Comparison of ENCODE assay signal across 28 mouse cellular contexts in the genomic region with DNA sequence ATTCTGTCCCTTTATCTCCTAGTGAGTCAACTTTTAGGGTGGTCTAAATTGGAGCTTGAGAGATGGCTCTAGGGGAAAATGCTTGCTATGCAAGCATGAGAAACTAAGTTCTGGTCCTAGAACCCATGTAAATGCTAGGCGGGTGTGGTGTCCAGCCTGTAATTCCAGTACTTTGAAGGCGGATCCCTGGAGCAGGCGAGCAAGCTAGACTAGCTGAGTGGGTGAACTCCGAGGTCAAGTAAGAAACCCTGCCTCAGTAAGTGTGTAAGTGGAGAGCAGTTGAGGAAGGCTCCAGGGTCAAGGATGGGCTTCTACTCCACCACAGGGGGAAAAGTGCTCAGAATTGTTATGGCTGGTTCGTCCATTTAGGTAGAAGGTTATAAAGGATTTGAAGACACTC. TPM values are rescaled to one million over a fixed set of nuclear protein-coding genes. Genes with fewer than 3 reads are reported as not detected.
DNase-seq lines count a peak whose midpoint lies in the region; ATAC-seq and TF ChIP-seq lines count a peak whose summit lies in the region.
"Had no signal": no experiment of that assay in that cellular context is flagged by ENCODE, and none has a peak within 500 bp of the region (broad histone marks: within the 10 kb centered on the region; RNA-seq: fewer than 3 reads in every experiment).

No protein-coding gene starts in this region.

- no peak for TF ChIP-seq POLR2A in limb, embryonic 14.5 days (IDR thresholded peaks at IDR 0.05; ENCODE audit: borderline replicate concordance, extremely low read depth, insufficient read depth, insufficient read length)
- no peak for TF ChIP-seq POLR2A in ES-Bruce4 (IDR thresholded peaks at IDR 0.05; ENCODE audit: insufficient read depth, low read length)

- no peaks in the 10 kb centered on the region for H3K36me3 ChIP-seq in limb, embryonic 14.5 days (ENCODE audit: control insufficient read depth, insufficient read depth, low read length)
- H3K36me3 ChIP-seq in limb, embryonic 10.5 days: no peaks in the 10 kb centered on the region
- peaks cover 14% of the 10 kb centered on the region for H3K36me3 ChIP-seq in ES-Bruce4 (ENCODE audit: control insufficient read depth, insufficient read depth, low read length, poor library complexity, severe bottlenecking)
- H3K36me3 ChIP-seq in stomach, embryonic 16.5 days (ENCODE audit: control insufficient read depth, insufficient read depth, low read length): no peaks in the 10 kb centered on the region
- H3K36me3 ChIP-seq: hindbrain, embryonic 13.5 days; kidney, embryonic 15.5 days; midbrain, embryonic 12.5 days; neural tube, embryonic 15.5 days had no signal

- no peak for DNase-seq in limb, embryonic 14.5 days (ENCODE audit: low spot score)
- DNase-seq in limb, embryonic 10.5 days (ENCODE audit: low spot score): no peak
- DNase-seq in R1 (ENCODE audit: low read depth, low spot score): peak; percentile 89
- DNase-seq in gastrocnemius, adult 8-10 months (ENCODE audit: low spot score in 2 of 2): no peak
- DNase-seq: adrenal gland, adult 2 months; B cell, adult 2 months; cerebellum, adult 11 months; cerebellum, postnatal 10 days; forebrain, postnatal 0 days; gastrocnemius, postnatal 36 days; heart, postnatal 10 days; kidney, adult 11 months; kidney, postnatal 36 days; thymus, postnatal 14 days had no signal

- peaks cover 16% of the 10 kb centered on the region for H3K4me1 ChIP-seq in limb, embryonic 14.5 days (ENCODE audit: control insufficient read depth, insufficient read depth, low read length)
- peaks cover 11% of the 10 kb centered on the region for H3K4me1 ChIP-seq in limb, embryonic 10.5 days
- peaks cover 5% of the 10 kb centered on the region for H3K4me1 ChIP-seq in ES-Bruce4 (ENCODE audit: control insufficient read depth, insufficient read depth, low read length)
- H3K4me1 ChIP-seq in stomach, embryonic 16.5 days (ENCODE audit: control insufficient read depth, insufficient read depth, low read length): peaks cover 26% of the 10 kb centered on the region

- H3K4me3 ChIP-seq in limb, embryonic 14.5 days (replicated peaks; ENCODE audit: low read length): no peak overlapping the region
- H3K4me3 ChIP-seq in limb, embryonic 10.5 days: no peak overlapping the region
- H3K4me3 ChIP-seq in ES-Bruce4 (ENCODE audit: low read depth, low read length): peak overlapping the region; percentile 17
- no peak overlapping the region for H3K4me3 ChIP-seq in stomach, embryonic 16.5 days (replicated peaks; ENCODE audit: low read length)
- H3K4me3 ChIP-seq: hindbrain, embryonic 13.5 days; kidney, embryonic 15.5 days; midbrain, embryonic 12.5 days; neural tube, embryonic 15.5 days had no signal

- 0 out of 2 replicates have a peak, but pooled peaks have one; percentile 30 for TF ChIP-seq EP300 in ES-Bruce4 (IDR thresholded peaks at IDR 0.05; ENCODE audit: insufficient read depth, low read depth, low read length)

- WGBS in limb, embryonic 14.5 days: 75% methylated on average over 5 of the region's 5 CpGs
- 84% methylated on average over 5 of the region's 5 CpGs for WGBS in limb, embryonic 10.5 days
- WGBS in stomach, embryonic 16.5 days: 58% methylated on average over 5 of the region's 5 CpGs

- H3K27me3 ChIP-seq in limb, embryonic 14.5 days (ENCODE audit: control insufficient read depth, insufficient read depth, low read length): no peaks in the 10 kb centered on the region
- H3K27me3 ChIP-seq in limb, embryonic 10.5 days (ENCODE audit: low read depth, poor library complexity, severe bottlenecking): no peaks in the 10 kb centered on the region
- no peaks in the 10 kb centered on the region for H3K27me3 ChIP-seq in ES-Bruce4 (ENCODE audit: control insufficient read depth, insufficient read depth, low read length, poor library complexity, severe bottlenecking)
- no peaks in the 10 kb centered on the region for H3K27me3 ChIP-seq in stomach, embryonic 16.5 days (ENCODE audit: control insufficient read depth, insufficient read depth, low read length)
- H3K27me3 ChIP-seq: CH12.LX; kidney, embryonic 15.5 days; midbrain, embryonic 12.5 days had no signal

- no peak overlapping the region for H3K9ac ChIP-seq in limb, embryonic 14.5 days (ENCODE audit: low read depth, low read length, severe bottlenecking)
- no peak overlapping the region for H3K9ac ChIP-seq in ES-Bruce4 (ENCODE audit: low read depth, poor library complexity, severe bottlenecking)
- no peak overlapping the region for H3K9ac ChIP-seq in stomach, embryonic 16.5 days (ENCODE audit: low read length)
- H3K9ac ChIP-seq: forebrain, postnatal 0 days; hindbrain, embryonic 13.5 days; kidney, embryonic 15.5 days; midbrain, embryonic 12.5 days; neural tube, embryonic 15.5 days had no signal

- H3K9me3 ChIP-seq in limb, embryonic 14.5 days (ENCODE audit: control insufficient read depth, low read length): no peaks in the 10 kb centered on the region
- H3K9me3 ChIP-seq in limb, embryonic 10.5 days (replicated peaks): no peaks in the 10 kb centered on the region
- H3K9me3 ChIP-seq in ES-Bruce4 (replicated peaks; ENCODE audit: control insufficient read depth, insufficient read depth, low read length, poor library complexity, severe bottlenecking): no peaks in the 10 kb centered on the region
- H3K9me3 ChIP-seq in stomach, embryonic 16.5 days (replicated peaks; ENCODE audit: control insufficient read depth, low read length): no peaks in the 10 kb centered on the region
- H3K9me3 ChIP-seq: hindbrain, embryonic 13.5 days; kidney, embryonic 15.5 days; midbrain, embryonic 12.5 days; neural tube, embryonic 15.5 days had no signal

- no peak overlapping the region for H3K4me2 ChIP-seq in limb, embryonic 14.5 days (replicated peaks; ENCODE audit: low read depth, low read length, severe bottlenecking)
- H3K4me2 ChIP-seq in stomach, embryonic 16.5 days (ENCODE audit: low read depth, low read length): no peak overlapping the region
- H3K4me2 ChIP-seq: hindbrain, embryonic 13.5 days; kidney, embryonic 15.5 days; midbrain, embryonic 12.5 days; neural tube, embryonic 15.5 days had no signal

- H3K27ac ChIP-seq in limb, embryonic 14.5 days (replicated peaks; ENCODE audit: low read depth, low read length): 0 out of 2 replicates have a peak overlapping the region, but pooled peaks have one; percentile 14
- H3K27ac ChIP-seq in limb, embryonic 10.5 days: no peak overlapping the region
- H3K27ac ChIP-seq in ES-Bruce4 (ENCODE audit: insufficient read depth, low read length): peak overlapping the region; percentile 91
- H3K27ac ChIP-seq in stomach, embryonic 16.5 days (ENCODE audit: low read length): peak overlapping the region; percentile 36
- H3K27ac ChIP-seq: hindbrain, embryonic 13.5 days; kidney, embryonic 15.5 days; midbrain, embryonic 12.5 days; neural tube, embryonic 15.5 days had no signal

- no peak for ATAC-seq in limb, embryonic 14.5 days (ENCODE audit: low FRiP score, low read depth)
- ATAC-seq in stomach, embryonic 16.5 days (ENCODE audit: insufficient read depth, low FRiP score): no peak
- ATAC-seq in erythroblast, adult 5-6 weeks (replicated peaks; ENCODE audit: low FRiP score, poor library complexity, severe bottlenecking): no peak
- ATAC-seq: forebrain, postnatal 0 days; lung, postnatal 0 days had no signal

- no peak for TF ChIP-seq CTCF in ES-Bruce4 (IDR thresholded peaks at IDR 0.05; ENCODE audit: low read depth, low read length)

RNA-seq across cellular contexts. Expression of gene Dennd2c, which starts 25.3 kb away (rescaled TPM):
- 8.6 and 10.0 TPM in 2 replicates for polyA plus RNA-seq in limb, embryonic 14.5 days (2012; rRNA removed)
- 12.6 and 13.4 TPM in 2 replicates for polyA plus RNA-seq in limb, embryonic 14.5 days (2014; fragmentation: Nextera tagmentation; extraction: Ambion mirVana)
- polyA plus RNA-seq in limb, embryonic 10.5 days (2016; fragmentation: Nextera tagmentation; extraction: Ambion mirVana): 1.7 and 3.1 TPM in 2 replicates
- 22.4 and 22.9 TPM in 2 replicates for polyA plus RNA-seq in ES-Bruce4 (2011; ENCODE audit: insufficient read depth, insufficient read length, low read depth, missing spikeins)
- 9.9 and 11.0 TPM in 2 replicates for polyA plus RNA-seq in stomach, embryonic 16.5 days (2015; fragmentation: Nextera tagmentation; extraction: Ambion mirVana)
- 1 to 10 TPM; 2.1 to 4.1 (median 3.0) TPM for total RNA-seq in gastrocnemius, adult 8-10 months (2022)
- total RNA-seq in erythroblast, adult 5-6 weeks (2015; ENCODE audit: low replicate concordance): 141 and 144 TPM in 2 replicates
- total RNA-seq in erythroblast, adult 5-6 weeks (2017; ENCODE audit: low replicate concordance): 178 and 191 TPM in 2 replicates

RNA-seq across cellular contexts. Expression of gene Bcas2, which starts 43.7 kb away (rescaled TPM):
- 99.9 and 155 TPM in 2 replicates for polyA plus RNA-seq in limb, embryonic 14.5 days (2012; rRNA removed)
- 161 and 163 TPM in 2 replicates for polyA plus RNA-seq in limb, embryonic 14.5 days (2014; fragmentation: Nextera tagmentation; extraction: Ambion mirVana)
- 234 and 238 TPM in 2 replicates for polyA plus RNA-seq in limb, embryonic 10.5 days (2016; fragmentation: Nextera tagmentation; extraction: Ambion mirVana)
- 186 and 192 TPM in 2 replicates for polyA plus RNA-seq in ES-Bruce4 (2011; ENCODE audit: insufficient read depth, insufficient read length, low read depth, missing spikeins)
- 177 and 186 TPM in 2 replicates for polyA plus RNA-seq in stomach, embryonic 16.5 days (2015; fragmentation: Nextera tagmentation; extraction: Ambion mirVana)
- total RNA-seq in gastrocnemius, adult 8-10 months (2022): 10 to 100 TPM; 38.5 to 46.0 (median 40.4) TPM
- 26.7 and 42.8 TPM in 2 replicates for total RNA-seq in erythroblast, adult 5-6 weeks (2015; ENCODE audit: low replicate concordance)
- 49.1 and 54.4 TPM in 2 replicates for total RNA-seq in erythroblast, adult 5-6 weeks (2017; ENCODE audit: low replicate concordance)

RNA-seq across cellular contexts. Expression of gene Ampd1, which starts 53.9 kb away (rescaled TPM):
- 12.4 and 15.4 TPM in 2 replicates for polyA plus RNA-seq in limb, embryonic 14.5 days (2012; rRNA removed)
- 4.4 and 8.3 TPM in 2 replicates for polyA plus RNA-seq in limb, embryonic 14.5 days (2014; fragmentation: Nextera tagmentation; extraction: Ambion mirVana)
- 0.10 TPM in 1 of 2 replicates, not detected in the other for polyA plus RNA-seq in limb, embryonic 10.5 days (2016; fragmentation: Nextera tagmentation; extraction: Ambion mirVana)
- 0.85 TPM in 1 of 2 replicates, not detected in the other for polyA plus RNA-seq in ES-Bruce4 (2011; ENCODE audit: insufficient read depth, insufficient read length, low read depth, missing spikeins)
- 0.27 and 8.9 TPM in 2 replicates for polyA plus RNA-seq in stomach, embryonic 16.5 days (2015; fragmentation: Nextera tagmentation; extraction: Ambion mirVana)
- total RNA-seq in gastrocnemius, adult 8-10 months (2022): 1,000 to 10,000 TPM; 1,212 to 1,718 (median 1,419) TPM
- total RNA-seq in erythroblast, adult 5-6 weeks (2015; ENCODE audit: low replicate concordance): not detected in 2 replicates
- 0.26 TPM in 1 of 2 replicates, not detected in the other for total RNA-seq in erythroblast, adult 5-6 weeks (2017; ENCODE audit: low replicate concordance)
- total RNA-seq: adrenal gland, adult 2 months; CH12.LX; forebrain, postnatal 0 days; heart, postnatal 10 days; layer of hippocampus, adult 8-10 months; left cerebral cortex, postnatal 25 days had no signal
- polyA plus RNA-seq: adrenal gland, adult 2 months; cortical plate, adult 2 months; embryonic facial prominence, embryonic 11.5 days; forebrain, postnatal 0 days; hindbrain, embryonic 13.5 days; liver, adult 2 months had no signal
